Mouse (Mus musculus): ENCODE data around the gene Acadm.

Gene Acadm

DNA sequence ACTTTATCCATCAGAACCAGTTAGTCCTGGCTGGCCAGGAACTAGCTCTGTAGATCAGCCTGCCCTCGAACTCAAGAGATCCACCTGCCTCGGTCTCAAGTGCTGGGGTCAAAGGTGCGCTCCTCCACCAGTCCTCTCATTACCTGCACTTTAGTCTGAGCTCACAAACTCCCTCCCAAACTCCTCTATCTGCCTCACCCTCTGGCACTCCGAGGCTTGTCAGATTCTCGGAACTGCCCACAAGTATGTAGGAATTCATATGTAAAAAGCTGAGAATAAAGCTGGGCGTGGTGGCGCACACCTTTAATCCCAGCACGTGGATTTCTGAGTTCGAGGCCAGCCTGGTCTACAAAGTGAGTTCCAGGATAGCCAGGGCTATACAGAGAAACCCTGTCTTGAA lies 3.9 kb downstream of the Acadm start:
- DNase-seq, result no peak

DNA sequence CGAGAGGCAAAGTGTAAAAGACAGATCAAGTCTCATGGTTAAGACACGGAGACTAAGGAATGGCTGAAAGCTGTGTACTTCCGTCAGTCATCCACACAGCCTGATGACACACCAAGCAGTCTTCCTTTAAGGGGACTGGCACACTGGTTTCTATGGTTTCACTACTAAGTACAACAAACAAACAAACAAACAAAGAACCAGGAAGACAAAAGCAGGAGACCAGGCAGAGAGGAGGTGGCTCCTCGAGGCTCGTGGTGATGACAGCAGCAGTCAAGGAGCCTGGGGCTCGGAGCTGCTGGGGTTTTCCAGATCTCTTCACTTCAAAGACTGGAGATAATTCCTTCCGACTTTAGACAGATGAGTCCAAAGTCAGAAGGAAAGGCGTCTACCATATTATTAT lies 4.4 kb downstream of the Acadm start:
- no peak for DNase-seq

GRCm38 (mm10) chr3:153937116-153937810 lies 7.2 kb downstream of the Acadm start:
- no peak for DNase-seq

DNA sequence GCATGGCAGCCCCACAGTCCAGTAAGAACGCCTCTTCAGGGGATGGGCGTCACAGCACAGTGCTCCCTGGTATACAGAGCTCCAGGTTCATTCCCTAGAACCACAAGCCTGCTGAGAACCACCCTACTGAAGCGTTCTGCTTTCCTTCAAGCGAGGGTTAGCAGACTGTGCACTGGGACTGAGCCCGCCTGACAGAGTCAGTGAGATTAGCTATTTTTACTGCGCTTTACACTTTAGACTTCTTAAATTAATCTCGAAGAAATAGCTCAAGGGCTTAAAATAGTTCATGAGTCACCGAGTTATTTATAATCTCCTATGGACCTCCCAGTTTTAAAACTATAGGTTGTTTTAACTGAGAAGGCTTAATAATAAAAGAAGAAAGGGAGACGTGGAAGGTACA lies 8.6 kb downstream of the Acadm start:
- DNase-seq, result no peak

GRCm38 (mm10) chr3:153932461-153932860 lies 12.0 kb downstream of the Acadm start:
- no peak for DNase-seq

DNA sequence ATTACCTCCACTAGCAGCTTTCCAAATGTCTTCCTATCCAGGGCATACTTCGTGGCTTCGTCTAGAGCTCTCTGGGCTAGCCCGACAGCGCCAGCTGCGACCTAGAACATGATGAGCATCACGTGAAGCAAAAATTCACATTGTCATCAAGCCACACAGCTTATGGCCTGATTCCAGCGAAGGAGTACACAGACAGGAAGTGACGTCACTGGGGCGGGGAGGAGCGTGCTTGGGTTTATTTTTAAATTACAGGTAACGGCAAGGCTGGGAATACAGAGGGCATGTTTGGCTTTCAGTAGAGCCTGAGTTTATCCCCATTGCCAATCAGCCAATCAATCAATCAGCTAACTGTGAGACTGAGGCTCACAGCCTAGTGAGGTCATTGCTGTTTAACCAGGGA lies 14.9 kb downstream of the Acadm start:
- DNase-seq, result no peak

DNA sequence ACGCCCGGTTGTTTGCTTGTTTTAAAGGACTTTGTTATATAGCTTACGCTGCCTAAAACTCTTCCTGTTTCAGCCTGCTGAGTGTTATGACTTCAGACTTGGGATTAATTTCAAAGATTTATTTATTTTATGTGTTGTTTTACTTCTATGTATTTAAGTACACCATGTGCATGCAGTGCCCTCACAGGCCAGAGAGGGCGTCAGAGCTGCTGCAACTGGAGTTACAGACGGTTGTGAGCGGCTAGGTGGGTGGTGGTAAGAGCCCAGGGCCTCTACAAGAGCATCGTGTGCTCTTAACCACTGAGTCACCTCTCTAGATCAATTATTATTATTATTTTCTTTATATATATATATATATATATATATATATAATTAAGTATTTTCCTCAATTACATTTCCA lies 18.1 kb downstream of the Acadm start:
- no peak for DNase-seq

- no peak for DNase-seq
Measured at GRCm38 (mm10) chr3:153921147-153921910, 23.1 kb downstream of the Acadm start.

DNA sequence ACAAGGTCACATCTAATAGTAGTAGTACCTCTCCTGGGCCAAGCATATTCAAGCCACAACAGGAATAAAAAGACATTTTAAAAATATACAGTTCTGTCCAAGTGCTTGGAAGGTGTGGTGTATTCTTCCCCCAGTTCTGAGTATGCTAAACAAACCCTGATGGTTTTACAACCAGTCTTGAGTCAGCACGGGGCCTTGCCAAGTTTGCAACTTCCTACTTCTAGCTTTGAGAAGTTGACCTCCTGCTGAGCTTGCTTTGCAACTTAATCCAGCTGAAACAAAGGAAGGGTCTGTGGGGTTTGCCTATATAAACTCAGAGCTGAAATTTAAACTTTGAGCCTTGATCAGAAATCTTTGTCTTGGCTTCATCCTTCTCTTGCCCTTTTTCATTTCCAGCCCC lies 27.2 kb downstream of the Acadm start:
- DNase-seq, result no peak

- DNase-seq, result no peak
Measured at GRCm38 (mm10) chr3:153913510-153914243, 30.8 kb downstream of the Acadm start.

DNA sequence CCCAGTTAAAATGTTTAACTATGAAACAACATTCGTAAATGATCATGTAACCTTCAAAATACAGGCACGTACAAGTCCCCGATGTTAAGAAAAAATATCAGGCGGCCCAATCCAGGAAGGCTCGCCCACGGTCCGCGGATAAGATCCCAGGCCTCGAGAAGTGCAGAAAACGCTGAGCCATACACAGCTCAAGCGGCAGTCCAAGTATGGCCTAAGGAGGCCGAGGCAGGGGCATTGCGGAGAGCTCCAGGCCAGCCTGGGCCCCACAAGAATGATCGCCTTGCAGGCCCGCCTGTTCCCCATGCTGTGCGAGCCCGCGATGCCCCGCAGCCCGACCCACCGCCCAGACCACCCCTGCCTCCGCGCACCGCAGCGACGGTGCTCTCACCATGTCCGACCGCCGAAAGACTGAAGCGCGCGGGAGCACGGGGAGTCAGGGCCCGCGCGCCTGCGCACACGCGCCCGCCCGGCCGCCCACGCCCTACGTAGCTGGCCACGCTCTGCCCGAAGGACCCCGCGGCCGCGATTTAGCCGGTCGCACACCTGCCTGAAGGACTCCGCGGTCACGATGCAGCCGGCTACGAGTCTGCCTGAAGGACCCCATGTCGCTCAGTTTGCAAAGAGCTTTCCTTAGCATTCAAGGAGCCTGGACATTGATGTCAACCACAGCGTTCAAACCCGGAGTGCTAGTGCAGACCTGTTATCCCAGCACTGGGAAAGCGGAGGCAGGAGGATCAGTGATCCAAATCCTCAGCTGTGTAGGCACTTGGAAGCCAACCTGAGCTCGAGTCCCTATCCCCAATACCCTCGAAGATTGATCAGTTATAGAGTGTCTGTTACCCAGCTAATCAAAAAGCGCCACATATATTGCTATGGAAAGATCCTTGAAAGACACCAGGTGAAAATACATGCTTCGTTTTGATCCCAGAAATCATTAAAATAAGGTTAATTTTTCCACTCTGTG lies 31.6 kb downstream of the Acadm start, which contains the start of gene Rabggtb:
Gene Rabggtb, minus strand, starts transcription at position 464 of the 964 bp plus-strand sequence.
- DNase-seq, result peak; percentile 88 to 89

- DNase-seq, result no peak
Measured at GRCm38 (mm10) chr3:153911882-153912440, 32.5 kb downstream of the Acadm start.

- no peak for DNase-seq
Measured at GRCm38 (mm10) chr3:153911197-153911881, 33.1 kb downstream of the Acadm start.

DNA sequence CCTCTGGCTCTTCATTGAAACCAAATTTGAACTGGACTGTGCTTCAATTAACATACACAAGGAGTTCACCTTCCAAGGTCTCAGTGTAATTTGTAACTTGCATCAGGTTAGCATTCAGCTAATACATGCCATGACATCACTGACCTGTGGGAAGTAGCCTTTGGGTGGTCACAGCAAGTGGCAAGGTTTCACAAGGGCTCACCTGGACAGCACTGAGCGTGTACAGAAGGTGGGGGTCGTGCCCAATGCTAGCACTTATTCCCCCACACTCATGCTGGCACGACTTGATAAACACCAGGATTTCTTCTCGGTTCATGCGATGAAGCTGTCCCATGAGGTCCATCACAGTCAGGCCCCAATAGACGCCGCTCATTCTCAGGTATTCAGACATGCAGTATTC lies 33.9 kb downstream of the Acadm start:
- DNase-seq, result no peak

- DNase-seq, result no peak
Measured at GRCm38 (mm10) chr3:153908919-153909318, 35.5 kb downstream of the Acadm start.

- no peak for DNase-seq
Measured at GRCm38 (mm10) chr3:153906136-153906871, 38.1 kb downstream of the Acadm start, which contains the start of gene Msh4. Msh4 (minus strand) TSS chr3:153906138.

DNA sequence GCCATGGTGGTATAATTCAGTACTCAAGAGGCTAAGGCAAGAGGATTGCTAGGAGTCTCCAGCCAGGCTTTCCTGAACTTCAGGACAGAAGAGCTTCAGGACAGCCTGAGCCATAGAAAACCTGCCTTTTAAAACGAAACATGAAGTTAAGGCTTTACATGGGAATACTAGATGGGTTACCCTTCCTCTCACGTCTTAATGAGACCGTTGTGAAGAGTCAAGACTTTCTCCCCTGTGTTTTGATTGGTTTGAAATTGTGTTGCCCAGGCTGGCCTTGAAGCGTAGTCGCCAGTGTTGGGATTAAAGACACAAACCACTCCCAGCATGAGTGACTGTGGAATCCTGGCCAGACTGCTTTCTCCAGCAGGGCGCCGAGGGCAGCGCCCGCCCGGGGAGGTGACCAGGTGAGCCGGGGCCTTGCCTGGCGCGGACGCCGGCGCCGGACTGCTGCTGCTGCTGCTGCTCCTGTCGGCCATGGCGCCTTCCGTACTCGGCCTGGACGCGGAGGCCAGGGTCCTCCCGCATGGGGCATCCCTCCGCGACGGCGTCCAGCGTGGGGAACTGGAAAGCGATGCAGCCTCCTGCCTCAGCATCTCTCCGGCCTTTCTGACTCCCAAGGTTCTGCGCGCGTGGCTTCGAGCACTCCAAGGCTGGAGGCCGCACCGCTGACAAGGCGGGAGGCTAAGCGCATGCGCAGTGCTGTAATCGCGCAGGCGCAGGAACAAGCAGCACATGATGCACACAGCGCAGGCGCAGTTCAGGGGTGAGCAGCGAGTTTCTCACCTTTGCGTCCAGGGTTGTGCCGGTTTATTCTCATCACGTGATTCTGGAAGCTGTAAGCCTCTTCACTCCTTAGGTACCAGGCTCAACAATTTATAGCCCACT lies 38.9 kb downstream of the Acadm start:
- DNase-seq, result no peak

GRCm38 (mm10) chr3:153904586-153904985 lies 39.8 kb downstream of the Acadm start:
- DNase-seq, result no peak

DNA sequence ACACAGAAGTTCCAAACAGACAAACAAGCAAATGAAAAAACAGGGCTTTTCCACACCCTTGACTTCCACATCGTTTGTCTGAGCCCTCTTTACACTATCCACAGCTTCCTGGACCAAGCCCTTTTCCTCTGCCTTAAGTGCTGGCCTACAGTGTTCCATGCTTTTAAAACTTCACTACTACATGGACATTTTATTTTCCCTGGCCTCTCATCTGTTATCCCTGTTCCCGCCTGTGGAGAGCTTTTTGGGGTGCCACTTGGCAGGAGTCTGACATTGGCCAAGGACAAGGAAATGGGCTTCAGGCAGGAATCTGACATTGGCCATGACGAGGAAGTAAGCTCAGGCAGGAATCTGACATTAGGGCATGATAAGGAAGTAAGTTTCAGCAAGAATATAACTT lies 41.8 kb downstream of the Acadm start:
- DNase-seq, result no peak

GRCm38 (mm10) chr3:153901904-153902303 lies 42.5 kb downstream of the Acadm start:
- DNase-seq, result no peak

Measured in thymus, adult 18-20 months (tissue).